Mouse (Mus musculus): ENCODE measurements around the gene Ctcfl.
"Not testable (repeated sequence)": the region's sequence is repeated elsewhere in the genome, so short reads cannot be mapped to it uniquely, and the experiment has no call there.

Gene Ctcfl

DNA sequence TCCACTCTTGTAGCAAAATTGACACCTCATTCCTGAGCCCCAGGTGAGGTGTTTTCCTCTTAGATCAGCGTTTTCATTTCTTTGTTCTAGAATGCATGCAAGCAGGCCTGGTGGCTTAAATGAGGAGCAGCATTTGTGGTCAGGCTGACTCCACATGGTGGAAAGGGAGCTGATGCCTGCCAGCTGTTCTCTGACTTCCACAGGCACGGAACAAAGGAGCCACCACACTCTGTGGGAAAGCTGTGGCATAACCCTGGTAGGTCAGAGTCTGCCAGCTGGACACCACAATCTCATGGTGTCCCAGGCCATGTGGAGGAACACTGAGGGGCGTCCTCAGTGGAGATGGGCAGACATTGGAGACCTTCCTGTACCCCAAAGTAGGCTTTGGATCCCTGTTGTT is 26.5 kb upstream of the Ctcfl start:
- DNase-seq (ENCODE audit: extremely low read depth, insufficient read length, low spot score), result no peak

DNA sequence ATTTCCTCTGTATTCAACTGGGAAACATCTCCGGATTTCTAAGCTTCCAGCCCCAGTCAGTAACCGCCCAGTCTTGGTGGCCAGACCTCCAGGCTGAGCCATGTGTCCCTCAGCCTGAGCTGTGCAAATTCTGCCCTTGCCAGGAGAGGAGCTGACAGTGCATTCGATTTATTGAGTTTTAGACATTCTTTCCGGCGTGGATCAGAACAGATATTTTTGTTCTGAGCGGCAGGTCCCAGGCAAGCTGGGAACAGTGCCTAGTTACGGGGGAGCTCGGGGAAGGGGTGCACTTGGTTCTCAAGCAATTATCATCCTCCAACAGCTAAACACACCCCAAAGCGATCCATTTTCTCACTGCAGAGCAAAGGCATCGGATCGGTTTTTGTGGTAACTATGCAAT is 24.3 kb upstream of the Ctcfl start:
- no peak for DNase-seq (ENCODE audit: extremely low read depth, insufficient read length, low spot score)

DNA sequence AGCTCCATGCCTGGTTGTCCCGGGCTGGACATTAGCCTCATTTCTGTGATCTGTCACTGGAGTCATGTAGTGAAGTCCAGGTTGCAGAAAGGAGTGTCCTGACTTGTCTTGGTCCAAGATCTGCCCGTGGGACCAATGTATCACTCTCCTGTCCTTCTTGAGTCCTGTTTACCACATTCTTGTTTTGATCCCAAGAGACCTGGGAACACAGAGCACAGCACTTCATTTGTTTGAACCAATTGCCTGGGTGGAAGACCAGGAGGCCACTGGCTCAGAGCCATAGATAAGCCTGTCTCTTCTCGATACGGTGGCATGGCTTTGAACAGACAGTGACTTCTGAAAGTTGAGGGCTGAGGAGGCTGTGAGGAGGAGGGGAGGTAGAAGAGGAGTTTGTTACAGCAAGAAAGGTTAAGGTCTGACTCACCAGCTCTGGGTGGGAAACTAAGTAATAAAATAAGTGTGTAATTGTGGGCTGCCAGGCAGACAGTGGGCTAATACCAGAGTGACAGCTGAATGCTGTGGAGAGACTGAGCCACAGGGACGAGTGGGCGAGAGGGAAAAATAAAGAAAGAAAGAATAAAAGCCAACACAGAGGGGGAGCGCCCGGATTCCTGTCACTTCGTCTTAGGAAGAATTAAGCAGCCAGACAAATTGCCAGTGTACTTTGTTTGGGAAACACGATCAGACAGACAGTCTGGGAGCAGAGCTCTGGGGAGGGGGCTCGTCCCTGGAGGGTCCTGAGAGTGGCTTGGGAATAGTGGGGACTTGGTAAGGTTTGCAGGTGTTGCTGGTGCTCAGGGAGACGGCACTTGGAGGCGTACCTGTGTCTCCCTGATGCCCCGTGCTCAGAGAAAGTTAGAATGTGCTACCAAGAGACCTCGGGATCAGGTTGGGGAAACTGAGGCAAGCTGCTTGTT is 19.3 kb upstream of the Ctcfl start:
- DNase-seq (ENCODE audit: extremely low read depth, insufficient read length, low spot score), result no peak

GRCm38 (mm10) chr2:173134695-173135094 is 15.4 kb upstream of the Ctcfl start:
- no peak for DNase-seq (ENCODE audit: extremely low read depth, insufficient read length, low spot score)

DNA sequence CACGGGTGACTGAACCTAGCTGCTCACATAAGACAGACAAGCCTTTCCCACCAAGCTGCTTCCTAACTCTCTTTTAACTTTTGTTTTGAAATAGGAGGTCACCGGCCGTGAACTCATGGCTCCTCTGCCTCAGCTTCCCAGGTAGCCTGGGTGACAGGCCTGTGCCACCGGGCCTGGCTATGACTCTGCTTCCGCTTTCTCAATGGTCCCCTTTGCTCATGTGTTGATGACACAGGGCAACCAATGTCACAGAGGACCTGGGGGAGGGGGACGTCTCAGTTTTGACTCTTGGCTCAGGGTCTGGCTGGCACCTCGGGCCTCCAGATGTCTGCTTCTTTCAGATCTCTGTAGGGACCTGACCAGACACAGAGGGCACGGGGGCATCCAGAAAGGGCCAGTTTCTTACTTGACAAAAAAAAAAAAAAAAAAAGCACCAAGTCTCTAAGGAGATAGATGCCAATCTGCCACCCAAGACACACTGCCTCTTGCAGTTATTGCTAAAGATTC is 13.5 kb upstream of the Ctcfl start:
- DNase-seq (ENCODE audit: extremely low read depth, insufficient read length, low spot score), result no peak

- no peak for DNase-seq (ENCODE audit: extremely low read depth, insufficient read length, low spot score)
These were observed 12.9 kb upstream of the Ctcfl start for GRCm38 (mm10) chr2:173132262-173132661.

DNA sequence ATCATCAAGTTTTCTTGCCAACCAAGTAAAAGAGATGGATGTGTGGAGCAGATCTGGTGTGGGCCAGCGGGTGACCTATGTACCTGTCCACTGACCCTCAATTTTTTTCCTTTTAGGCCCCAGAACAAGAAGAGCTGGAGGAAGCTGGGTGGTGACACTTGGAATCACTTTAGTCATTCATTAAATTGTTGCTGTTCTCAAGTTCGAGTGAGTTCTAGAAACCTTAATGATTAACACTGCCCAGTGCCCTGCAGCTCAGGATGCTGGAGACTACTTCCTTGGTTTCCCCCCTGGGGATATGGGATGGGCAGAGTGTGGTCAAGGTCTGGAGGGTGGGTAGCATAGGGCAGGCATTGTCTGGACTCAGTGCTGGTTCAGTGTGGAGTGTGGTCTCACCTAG is 9.8 kb upstream of the Ctcfl start:
- no peak for DNase-seq (ENCODE audit: extremely low read depth, insufficient read length, low spot score)

GRCm38 (mm10) chr2:173126386-173126785 is 7.1 kb upstream of the Ctcfl start:
- DNase-seq (ENCODE audit: extremely low read depth, insufficient read length, low spot score), result no peak

DNA sequence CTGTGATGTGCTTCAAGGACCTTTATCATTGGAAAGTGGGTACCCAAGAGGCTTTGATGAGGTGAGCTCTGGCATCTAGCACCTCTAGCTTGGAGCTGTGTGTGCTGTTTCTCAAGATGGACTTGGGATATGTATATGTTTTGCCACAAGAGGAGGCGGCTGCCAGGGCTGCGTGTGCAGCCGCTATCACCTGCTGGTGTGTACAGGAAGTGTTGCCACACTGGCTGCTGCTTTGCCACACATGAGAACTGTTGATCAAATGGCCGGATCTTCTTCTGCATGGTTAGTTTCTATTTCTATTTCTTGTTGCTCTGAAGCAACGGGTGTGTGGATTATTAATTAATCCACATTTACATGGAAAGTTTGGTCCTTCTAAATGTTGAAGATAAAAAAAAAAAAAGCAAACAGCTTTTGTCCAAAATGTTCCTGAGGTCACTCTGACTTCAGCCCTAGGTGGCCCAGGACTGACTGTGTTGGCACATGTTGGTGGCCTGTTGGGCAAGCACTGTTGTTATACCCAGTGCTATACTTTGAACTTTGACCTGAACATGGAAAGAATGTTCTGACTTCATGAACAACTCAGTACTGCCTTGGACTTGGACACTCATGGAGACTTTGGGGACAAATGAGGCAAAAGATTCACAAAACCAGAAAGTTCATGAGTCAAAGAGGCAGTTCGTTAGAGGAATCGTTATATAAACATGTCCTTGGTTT is 4.9 kb upstream of the Ctcfl start:
- no peak for DNase-seq (ENCODE audit: extremely low read depth, insufficient read length, low spot score)

- not testable (repeated sequence) for DNase-seq (ENCODE audit: extremely low read depth, insufficient read length, low spot score)
These were observed 792 bp upstream of the Ctcfl start for GRCm38 (mm10) chr2:173120117-173120516.

DNA sequence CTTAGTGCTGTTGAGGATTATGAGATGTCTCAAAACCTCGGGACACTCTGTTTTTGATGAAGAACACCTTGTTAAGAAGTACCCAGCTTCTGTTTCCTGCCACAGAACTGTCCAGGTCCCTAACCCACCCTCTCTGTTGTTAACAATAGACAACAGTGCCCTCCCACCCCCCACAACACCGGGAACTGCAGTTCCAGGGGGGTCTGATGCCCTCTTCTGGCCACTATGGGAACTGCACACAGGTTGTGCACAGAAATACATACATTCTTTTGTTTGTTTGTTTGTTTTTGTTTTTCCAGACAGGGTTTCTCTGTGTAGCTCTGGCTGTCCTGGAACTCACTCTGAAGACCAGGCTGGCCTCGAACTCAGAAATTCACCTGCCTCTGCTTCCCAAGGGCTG is 5.5 kb downstream of the Ctcfl start:
- DNase-seq (ENCODE audit: extremely low read depth, insufficient read length, low spot score), result not testable (repeated sequence)

- no peak for DNase-seq (ENCODE audit: extremely low read depth, insufficient read length, low spot score)
These were observed 8.8 kb downstream of the Ctcfl start for GRCm38 (mm10) chr2:173110571-173110970.

- no peak for DNase-seq (ENCODE audit: extremely low read depth, insufficient read length, low spot score)
These were observed 9.8 kb downstream of the Ctcfl start for GRCm38 (mm10) chr2:173109510-173109909.

DNA sequence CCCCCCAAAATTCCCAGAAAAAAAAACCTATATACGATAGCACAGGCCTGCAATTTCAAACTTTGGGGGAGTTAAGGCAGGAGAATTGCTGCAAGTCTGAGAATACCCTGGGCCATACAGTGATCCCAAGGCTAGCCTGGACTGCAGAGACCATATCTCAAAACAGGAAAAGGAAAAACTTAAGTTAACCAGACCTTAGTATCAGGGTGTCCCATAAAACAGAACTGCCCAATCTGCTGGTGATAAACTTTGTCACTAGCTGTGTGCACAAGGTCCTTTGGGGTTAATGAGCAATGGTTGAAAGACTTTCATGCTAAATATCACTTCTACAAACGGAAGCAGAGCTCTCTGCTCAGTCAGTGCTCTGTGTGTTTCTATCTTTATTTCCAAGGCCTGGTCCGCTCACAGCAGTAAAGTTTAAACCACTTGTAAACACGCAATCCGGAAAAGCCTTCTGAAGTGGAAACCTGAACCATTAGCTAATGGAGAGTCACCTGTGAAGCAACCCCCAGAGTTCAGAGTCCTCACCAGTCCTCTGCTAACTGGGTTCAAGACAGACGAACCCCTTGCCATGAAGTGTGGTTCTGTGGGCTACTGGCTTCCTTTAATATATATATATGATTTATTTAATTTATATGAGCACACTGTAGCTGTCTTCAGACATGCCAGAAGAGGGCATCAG is 10.7 kb downstream of the Ctcfl start:
- DNase-seq (ENCODE audit: extremely low read depth, insufficient read length, low spot score), result no peak

GRCm38 (mm10) chr2:173106889-173107785 is 12.2 kb downstream of the Ctcfl start:
- DNase-seq (ENCODE audit: extremely low read depth, insufficient read length, low spot score), result no peak

- no peak for DNase-seq (ENCODE audit: extremely low read depth, insufficient read length, low spot score)
These were observed 12.9 kb downstream of the Ctcfl start for GRCm38 (mm10) chr2:173106409-173106808.

DNA sequence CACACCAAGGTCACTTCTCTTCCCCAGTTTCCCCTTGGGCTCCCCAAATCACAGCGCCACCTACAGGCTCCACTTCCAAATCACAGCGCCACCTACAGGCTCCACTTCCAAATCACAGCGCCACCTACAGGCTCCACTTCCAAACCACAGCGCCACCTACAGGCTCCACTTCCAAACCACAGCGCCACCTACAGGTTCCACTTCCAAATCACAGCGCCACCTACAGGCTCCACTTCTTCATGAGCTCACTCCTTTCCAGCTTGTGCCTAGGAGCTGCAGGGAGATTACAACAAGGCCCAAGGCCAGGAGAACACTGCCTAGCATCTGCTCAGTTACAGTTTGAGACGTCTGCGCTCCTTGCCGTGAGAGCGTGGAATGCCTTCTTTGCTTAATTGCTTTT is 22.0 kb downstream of the Ctcfl start:
- DNase-seq (ENCODE audit: extremely low read depth, insufficient read length, low spot score), result not testable (repeated sequence)

DNA sequence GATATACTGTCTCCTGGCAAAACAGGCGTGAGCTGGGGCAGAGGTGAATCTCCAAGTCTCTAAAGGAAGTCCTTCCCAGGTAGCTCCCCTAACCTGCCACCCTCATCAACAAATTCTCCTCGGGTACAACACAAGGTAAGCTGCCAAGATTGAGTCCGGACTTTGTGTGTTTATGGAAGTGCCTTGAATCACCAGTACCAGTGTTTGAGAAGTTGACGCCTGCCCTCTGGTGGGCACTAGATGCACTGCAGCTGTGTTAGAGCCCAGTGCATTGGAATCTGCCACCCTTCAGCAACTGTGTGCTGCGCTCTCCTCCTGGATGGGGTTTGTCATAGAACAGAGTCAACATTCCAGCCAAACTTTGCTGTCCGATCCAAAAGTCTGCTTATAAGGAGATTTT is 29.9 kb downstream of the Ctcfl start:
- DNase-seq (ENCODE audit: extremely low read depth, insufficient read length, low spot score), result peak; percentile 38

- no peak for DNase-seq (ENCODE audit: extremely low read depth, insufficient read length, low spot score)
These were observed 31.9 kb downstream of the Ctcfl start for GRCm38 (mm10) chr2:173087405-173087804.

- no peak for DNase-seq (ENCODE audit: extremely low read depth, insufficient read length, low spot score)
These were observed 33.6 kb downstream of the Ctcfl start for GRCm38 (mm10) chr2:173085763-173086162.

Measured in 3134 (cell line).